Mouse (Mus musculus): ENCODE results near the gene Hspb3. TPM values are rescaled to one million over a fixed set of nuclear protein-coding genes. Genes with fewer than 3 reads are reported as not detected.

Gene Hspb3
- total RNA-seq, 4 experiments from 2014 or later = 15.4 to 22.3 (median 18.7) TPM

GRCm38 (mm10) chr13:113635799-113636222 lies 27.7 kb downstream of the Hspb3 start:
- no peak for DNase-seq (ENCODE audit: low spot score)

GRCm38 (mm10) chr13:113634732-113635481 lies 28.6 kb downstream of the Hspb3 start:
- DNase-seq (ENCODE audit: low spot score) = no peak

GRCm38 (mm10) chr13:113632506-113632905 lies 31.0 kb downstream of the Hspb3 start:
- DNase-seq (ENCODE audit: low spot score) = no peak

- DNase-seq (ENCODE audit: low spot score) = no peak
Observed at GRCm38 (mm10) chr13:113627601-113628000, 35.9 kb downstream of the Hspb3 start.

GRCm38 (mm10) chr13:113622865-113623255 lies 40.6 kb downstream of the Hspb3 start:
- no peak for DNase-seq (ENCODE audit: low spot score)

- no peak for DNase-seq (ENCODE audit: low spot score)
Observed at GRCm38 (mm10) chr13:113622122-113622864, 41.2 kb downstream of the Hspb3 start.

GRCm38 (mm10) chr13:113619003-113619402 lies 44.5 kb downstream of the Hspb3 start:
- DNase-seq (ENCODE audit: low spot score) = no peak

- peak; percentile 86 for DNase-seq (ENCODE audit: low spot score)
Observed at GRCm38 (mm10) chr13:113617891-113618823, 45.3 kb downstream of the Hspb3 start, which contains the start of gene Snx18. Gene Snx18 (minus strand): TSS chr13:113618564.

- DNase-seq (ENCODE audit: low spot score) = no peak
Observed at GRCm38 (mm10) chr13:113617338-113617890, 46.1 kb downstream of the Hspb3 start.

GRCm38 (mm10) chr13:113616751-113617337 lies 46.6 kb downstream of the Hspb3 start:
- no peak for DNase-seq (ENCODE audit: low spot score)

- no peak for DNase-seq (ENCODE audit: low spot score)
Observed at GRCm38 (mm10) chr13:113615971-113616671, 47.4 kb downstream of the Hspb3 start.

- DNase-seq (ENCODE audit: low spot score) = no peak
Observed at GRCm38 (mm10) chr13:113615546-113615941, 47.9 kb downstream of the Hspb3 start.

- peak; percentile 89 for DNase-seq (ENCODE audit: low spot score)
Observed at GRCm38 (mm10) chr13:113614635-113615545, 48.6 kb downstream of the Hspb3 start.

GRCm38 (mm10) chr13:113613882-113614281 lies 49.6 kb downstream of the Hspb3 start:
- no peak for DNase-seq (ENCODE audit: low spot score)

- DNase-seq (ENCODE audit: low spot score) = no peak
Observed at GRCm38 (mm10) chr13:113613341-113613740, 50.1 kb downstream of the Hspb3 start.
